Mouse (Mus musculus) central nervous system, embryonic 18 days (tissue): Measurements from ENCODE around the gene Snu13. TPM values are rescaled to one million over a fixed set of nuclear protein-coding genes. Genes with fewer than 3 reads are reported as not detected.

Source experiments
- polyA plus RNA-seq: library from polyadenylated mRNA; depleted of rRNA; stranded (reverse); fragments of >200 nt; gene quantifications from 2 replicates; pipeline ENCODE4 v1.2.3, GENCODE M21; 2012; rRNA removed

The Snu13 gene
- 145 and 150 TPM in 2 replicates for polyA plus RNA-seq

DNA sequence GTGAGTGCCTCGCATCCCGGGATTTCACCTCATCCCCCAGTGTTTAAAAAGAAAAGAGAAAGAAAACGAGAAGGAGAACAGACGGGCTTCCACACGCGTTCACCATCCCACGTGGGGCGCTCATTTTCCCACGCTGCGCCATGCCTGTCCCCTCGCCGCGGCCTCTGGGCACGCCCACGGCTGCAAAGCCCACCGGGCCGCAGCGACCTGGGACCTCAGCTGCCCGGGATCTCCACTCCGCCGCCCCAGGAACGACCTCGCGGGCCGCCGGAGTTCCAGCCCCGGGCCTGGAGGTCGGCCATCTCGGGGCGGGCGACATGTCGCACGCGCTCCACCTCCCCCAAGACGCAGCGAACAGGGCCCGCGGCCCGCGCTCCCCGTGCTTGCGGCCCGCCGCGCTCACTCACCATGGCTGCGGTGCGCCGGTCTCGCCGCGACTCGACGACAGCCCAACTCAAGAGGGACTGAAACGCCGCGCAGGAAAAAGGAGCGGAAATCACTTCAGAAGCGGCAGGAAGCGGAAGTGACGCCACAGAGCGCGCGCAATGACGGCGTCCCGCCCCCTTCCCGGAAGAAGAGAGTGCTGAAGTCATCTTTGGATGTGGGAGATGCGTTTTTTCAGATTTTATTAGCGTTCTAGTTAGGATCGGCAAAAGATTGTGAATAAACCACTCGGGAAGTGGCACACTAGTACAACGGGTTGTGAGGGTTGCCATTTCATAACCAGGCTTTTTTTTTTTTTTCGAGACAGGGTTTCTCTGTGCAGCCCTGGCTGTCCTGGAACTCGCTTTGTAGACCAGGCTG is at the start of gene Snu13:
TSS of gene Snu13 (minus strand) at position 519 of the 804 bp plus-strand sequence.

DNA sequence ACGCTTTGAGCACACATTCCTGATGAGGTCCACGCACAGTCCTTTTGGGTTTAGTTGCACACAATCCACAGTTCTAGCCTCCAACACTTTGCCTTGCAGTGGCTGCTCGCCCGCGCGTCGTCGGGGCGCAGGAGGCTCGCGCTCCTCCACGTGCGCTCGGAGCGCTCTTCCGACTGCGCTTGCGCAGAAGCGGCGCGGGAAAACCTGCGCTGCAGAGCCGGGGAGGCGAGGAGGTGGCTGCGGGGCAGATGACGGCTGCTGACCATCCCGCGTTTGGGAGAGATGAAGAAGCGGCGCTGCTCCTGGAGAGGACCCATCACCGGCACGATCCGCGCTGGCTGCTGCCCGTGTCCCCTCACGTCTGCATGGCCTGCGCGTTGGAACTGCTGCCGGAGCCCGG is 22.5 kb upstream of the Snu13 start, which contains the start of gene Mei1:
TSS of gene Mei1 (plus strand) at position 99 of the 400 bp plus-strand sequence.

DNA sequence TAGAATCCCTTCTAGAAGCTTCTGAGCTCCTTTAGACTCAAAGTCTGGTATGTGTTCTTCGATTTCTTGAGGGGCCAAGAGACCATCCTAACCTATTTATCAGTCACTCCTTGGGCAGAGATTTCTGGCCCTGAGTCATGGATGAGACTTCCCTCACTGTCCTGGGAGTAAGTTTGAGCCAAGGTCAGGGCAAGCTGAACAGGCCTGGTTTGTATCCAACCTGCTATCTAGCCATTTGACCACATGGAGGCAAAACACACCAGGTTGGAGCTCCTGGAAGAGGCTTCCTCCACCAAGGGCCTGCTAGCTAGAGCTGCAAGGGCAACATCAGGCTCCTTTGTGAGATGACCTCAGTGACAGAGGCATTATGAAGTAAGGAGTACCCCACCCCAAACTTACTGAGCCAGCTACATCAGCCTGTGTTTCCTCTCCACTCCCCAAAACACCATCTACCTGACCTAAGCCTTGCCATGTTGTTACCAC is 11.4 kb upstream of the Snu13 start, which contains the start of gene 4930407I10Rik:
TSS of gene 4930407I10Rik (plus strand) at position 433 of the 483 bp plus-strand sequence.

DNA sequence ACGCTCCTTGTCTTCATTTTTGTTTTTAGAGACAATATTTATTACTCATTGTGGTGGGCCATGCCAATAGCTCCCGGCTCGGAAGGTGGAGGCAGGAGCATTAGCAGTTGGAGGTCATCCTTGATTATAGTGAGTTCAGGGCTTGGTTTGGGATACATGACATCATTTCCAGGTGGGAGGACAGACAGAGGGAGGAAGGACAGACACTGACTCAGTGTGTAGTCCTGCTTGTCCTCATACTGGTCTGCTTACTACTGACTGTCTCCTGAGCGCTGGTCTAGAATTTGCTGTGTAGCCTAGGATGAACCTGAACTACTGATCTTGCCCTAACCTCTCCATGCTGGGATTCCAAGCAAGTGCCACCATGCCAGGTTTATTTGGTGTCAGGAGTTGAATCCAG is 13.6 kb downstream of the Snu13 start, which contains the start of gene Desi1:
TSS of gene Desi1 (minus strand) at position 101 of the 400 bp plus-strand sequence.

Other genes starting within 250 kb of the Snu13 start
- 43.3 and 46.3 TPM in 2 replicates for gene Tef, start 245.2 kb downstream of the Snu13 start, polyA plus RNA-seq
- 11.4 and 13.9 TPM in 2 replicates for gene Tob2, start 188.8 kb downstream of the Snu13 start, polyA plus RNA-seq
- gene Phf5a, start 175.7 kb downstream of the Snu13 start, polyA plus RNA-seq, result 84.8 and 91.0 TPM in 2 replicates
- 279 and 283 TPM in 2 replicates for gene Aco2, start 175.3 kb downstream of the Snu13 start, polyA plus RNA-seq
- gene Polr3h, start 121.4 kb downstream of the Snu13 start, polyA plus RNA-seq, result 40.8 and 43.1 TPM in 2 replicates
- gene Csdc2, start 110.8 kb downstream of the Snu13 start, polyA plus RNA-seq, result 140 and 156 TPM in 2 replicates
- 144 and 149 TPM in 2 replicates for gene Pmm1, start 86.7 kb downstream of the Snu13 start, polyA plus RNA-seq
- not detected in 2 replicates for gene 1700029P11Rik, start 67.1 kb downstream of the Snu13 start, polyA plus RNA-seq
- gene Xrcc6, start 59.8 kb downstream of the Snu13 start, polyA plus RNA-seq, result 28.8 and 29.4 TPM in 2 replicates
- gene Desi1, start 13.7 kb downstream of the Snu13 start, polyA plus RNA-seq, result 52.5 and 53.6 TPM in 2 replicates
- not detected in 2 replicates for gene 4930407I10Rik, start 11.6 kb upstream of the Snu13 start, polyA plus RNA-seq
- gene Mei1, start 22.4 kb upstream of the Snu13 start, polyA plus RNA-seq, result 0.13 and 0.21 TPM in 2 replicates
- 18.4 and 19.4 TPM in 2 replicates for gene Ccdc134, start 80.3 kb upstream of the Snu13 start, polyA plus RNA-seq
- 121 and 141 TPM in 2 replicates for gene Srebf2, start 99.6 kb upstream of the Snu13 start, polyA plus RNA-seq
- 2.3 and 2.6 TPM in 2 replicates for gene Shisa8, start 165.2 kb upstream of the Snu13 start, polyA plus RNA-seq
- gene Tnfrsf13c, start 176.8 kb upstream of the Snu13 start, polyA plus RNA-seq, result 0.39 TPM in 2 replicates
- gene Cenpm, start 197.2 kb upstream of the Snu13 start, polyA plus RNA-seq, result 11.6 and 11.9 TPM in 2 replicates
- 96.7 and 103 TPM in 2 replicates for gene 1500009C09Rik, start 204.8 kb upstream of the Snu13 start, polyA plus RNA-seq
- 428 and 449 TPM in 2 replicates for gene Sept3, start 227.3 kb upstream of the Snu13 start, polyA plus RNA-seq